Mouse (Mus musculus) liver, embryonic 11.5 days (tissue): ENCODE measurements at regions not wholly inside any gene's neighbourhood (a gene's known extent, or its start where the extent isn't known, plus 50 kb on each side); places are given as distances from the start of the nearest gene placed in this dataset.

Source experiments
- ATAC-seq: fragments of 200-750 bp; cut with Nextera tagmentation; replicated peaks from 2 replicates; pipeline ENCODE4 v1.8.0; 2017; ENCODE audit warnings: moderate number of reproducible peaks, mild to moderate bottlenecking, moderate TSS enrichment, moderate library complexity; ENCODE audit not compliant: low FRiP score
- DNase-seq: peaks from one replicate; pipeline ENCODE4 v3.0.0-alpha.2; 2017; ENCODE audit warnings: low spot score
- H3K27ac ChIP-seq: fragments of 300-500 bp; sonication (generic); 2 replicates; pipeline ENCODE4 v1.5.1; 2014; ENCODE audit warnings: mild to moderate bottlenecking, low read depth, low read length, control low read depth
- H3K27me3 ChIP-seq: fragments of 300-500 bp; sonication (generic); replicated peaks from 2 replicates; pipeline ENCODE4 v1.6.1; 2014; ENCODE audit warnings: low read length, mixed read lengths; ENCODE audit not compliant: control insufficient read depth, insufficient read depth
- H3K36me3 ChIP-seq: fragments of 300-500 bp; sonication (generic); 2 replicates; pipeline ENCODE4 v1.6.1; 2014; ENCODE audit warnings: mild to moderate bottlenecking, low read length, moderate library complexity, mixed read lengths; ENCODE audit not compliant: control insufficient read depth, insufficient read depth
- H3K4me1 ChIP-seq: fragments of 300-500 bp; sonication (generic); replicated peaks from 2 replicates; pipeline ENCODE4 v1.6.1; 2014; ENCODE audit warnings: low read length, mixed read lengths; ENCODE audit not compliant: control insufficient read depth, insufficient read depth
- H3K4me2 ChIP-seq: fragments of 300-500 bp; sonication (generic); 2 replicates; pipeline ENCODE4 v1.6.1; 2014; ENCODE audit warnings: mild to moderate bottlenecking, control low read depth, moderate library complexity
- H3K4me3 ChIP-seq: fragments of 300-500 bp; sonication (generic); 2 replicates; pipeline ENCODE4 v1.5.1; 2014; ENCODE audit warnings: low read depth, low read length, control low read depth
- H3K9ac ChIP-seq: fragments of 300-500 bp; sonication (generic); 2 replicates; pipeline ENCODE4 v1.6.1; 2014; ENCODE audit warnings: low read depth, low read length, control low read depth
- H3K9me3 ChIP-seq: fragments of 300-500 bp; sonication (generic); 2 replicates; pipeline ENCODE4 v1.6.1; 2016; ENCODE audit warnings: low read length, inconsistent platforms, mixed read lengths; ENCODE audit not compliant: control insufficient read depth
- whole genome bisulfite sequencing: fragments of 180-500 bp; shearing (Covaris S2); extraction: QIAGEN DNeasy Blood & Tissue Kit; methylation state at CpG from one replicate; pipeline ENCODE4 v1.1.7; 2014; 5-methylcytosine and 5-hydroxymethylcytosine counted together

DNA sequence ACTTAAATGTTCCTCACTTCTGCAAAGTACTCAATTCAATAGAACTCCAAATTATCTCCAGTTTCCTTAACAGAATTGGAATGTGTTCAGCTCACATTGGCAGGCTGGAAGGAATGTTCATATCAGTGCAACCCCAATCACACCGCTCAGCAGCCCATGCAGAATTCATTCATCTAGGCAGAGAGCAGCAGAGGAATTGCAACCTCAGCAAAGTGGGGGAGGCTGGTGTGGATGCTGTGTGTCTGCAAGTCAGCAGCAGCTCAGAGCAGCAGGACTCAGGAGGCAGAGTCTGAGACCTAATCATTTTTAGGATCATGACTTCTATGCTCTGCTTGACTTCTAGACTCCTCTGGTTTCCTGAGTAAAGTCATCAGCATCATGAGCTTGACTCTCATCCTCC lies 100.7 kb upstream of the Chrna7 start:
- Histone ChIP-seq H3K27me3 (no peaks in the 10 kb centered on the region), H3K9ac (no peak overlapping the region), H3K27ac (no peak overlapping the region), H3K4me1 (no peaks in the 10 kb centered on the region), H3K4me3 (no peak overlapping the region), H3K4me2 (no peak overlapping the region), H3K9me3 (no peaks in the 10 kb centered on the region), H3K36me3 (no peaks in the 10 kb centered on the region)
- DNase-seq (no peak), ATAC-seq (no peak)
- WGBS, result 64% methylated on average over 1 of the region's 1 CpGs

DNA sequence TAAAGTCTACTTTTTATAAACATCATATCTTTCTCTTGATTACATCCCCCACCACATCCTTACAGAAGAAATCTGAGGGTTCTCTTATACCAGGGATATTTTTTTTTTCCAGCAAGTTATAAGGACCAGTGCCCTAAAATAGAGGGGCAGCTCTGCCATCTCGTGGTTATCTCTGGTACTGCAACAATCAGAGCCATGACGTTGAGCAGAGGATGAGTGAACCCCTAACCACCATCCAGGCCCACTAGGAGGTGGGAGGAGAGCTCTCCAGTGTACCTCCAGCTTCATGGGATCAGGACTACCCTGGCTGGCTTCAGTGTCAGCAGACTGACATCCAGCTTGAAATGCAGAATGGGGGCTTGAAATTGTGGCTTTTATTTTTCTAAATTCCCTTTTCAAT lies 107.2 kb upstream of the Chrna7 start:
- no peak overlapping the region for H3K27ac ChIP-seq
- no peaks in the 10 kb centered on the region for H3K9me3 ChIP-seq
- no peaks in the 10 kb centered on the region for H3K36me3 ChIP-seq
- H3K27me3 ChIP-seq, result no peaks in the 10 kb centered on the region
- ATAC-seq (no peak; the same call in 1 of the 2 replicates), DNase-seq (no peak)
- H3K4me1 ChIP-seq, result no peaks in the 10 kb centered on the region
- 2% methylated on average over 2 of the region's 2 CpGs for WGBS
- H3K9ac ChIP-seq, result no peak overlapping the region
- H3K4me3 ChIP-seq, result no peak overlapping the region
- H3K4me2 ChIP-seq, result no peak overlapping the region

DNA sequence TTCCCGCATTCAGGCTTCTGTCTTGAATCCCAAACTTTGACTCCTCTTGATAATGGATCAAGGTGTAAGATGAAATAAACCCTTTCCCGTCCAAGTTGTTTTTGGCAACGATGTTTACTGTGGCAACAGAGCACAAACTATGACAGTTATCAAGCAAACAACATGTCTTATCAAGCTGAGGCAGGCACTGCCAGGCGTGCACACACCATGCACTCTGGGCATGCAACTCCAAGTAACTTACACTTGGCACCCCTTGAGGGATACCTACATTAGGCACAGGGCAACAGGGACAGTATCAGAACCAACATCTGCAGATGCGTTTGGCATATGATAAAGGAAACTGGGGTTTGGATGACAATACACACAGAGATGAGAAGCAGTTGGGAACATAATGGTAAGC lies 108.8 kb upstream of the Chrna7 start:
- no peaks in the 10 kb centered on the region for H3K9me3 ChIP-seq
- H3K27me3 ChIP-seq, result no peaks in the 10 kb centered on the region
- ATAC-seq (no peak), DNase-seq (no peak)
- H3K4me1 ChIP-seq, result no peaks in the 10 kb centered on the region
- H3K9ac ChIP-seq, result no peak overlapping the region
- 79% methylated on average over 5 of the region's 5 CpGs for WGBS
- H3K27ac ChIP-seq, result no peak overlapping the region
- H3K4me2 ChIP-seq, result no peak overlapping the region
- no peak overlapping the region for H3K4me3 ChIP-seq
- no peaks in the 10 kb centered on the region for H3K36me3 ChIP-seq

DNA sequence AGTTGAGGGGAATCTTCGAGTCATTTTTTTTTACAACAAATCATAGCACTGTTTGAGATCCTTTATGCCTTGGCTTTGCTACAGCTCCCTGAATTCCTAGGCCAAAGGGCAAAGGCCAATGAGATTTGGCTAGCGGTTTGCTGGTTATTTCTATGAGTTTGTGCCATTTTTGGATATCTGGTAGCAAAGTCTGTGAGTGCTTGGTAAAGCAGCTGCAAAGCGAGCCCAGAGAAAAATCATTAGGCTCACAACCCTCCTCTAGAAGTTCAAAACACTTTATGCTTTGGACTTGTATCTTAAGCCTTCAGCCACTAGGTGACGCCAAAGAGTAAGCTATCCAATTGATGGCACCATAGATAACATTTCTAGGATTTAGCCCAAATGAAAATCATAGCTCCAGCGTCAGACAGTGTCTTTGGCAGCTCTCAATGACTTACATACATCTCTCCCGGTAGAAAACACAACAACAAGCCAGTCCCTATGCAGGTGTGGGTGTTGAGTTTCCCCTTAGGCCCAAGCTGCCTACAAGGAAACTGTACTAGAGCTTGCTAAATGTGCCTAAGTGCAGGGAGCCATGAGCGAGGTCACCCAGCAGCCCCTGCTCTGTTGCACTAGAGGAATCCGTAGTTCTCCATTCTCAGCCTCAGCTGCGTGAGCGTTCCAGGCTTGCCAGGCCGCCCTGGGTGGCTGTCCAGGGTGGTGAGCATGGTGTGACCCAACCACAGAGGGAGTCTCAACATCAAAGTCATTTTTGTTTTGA lies 109.8 kb upstream of the Chrna7 start:
- 27% methylated on average over 11 of the region's 11 CpGs for WGBS
- ATAC-seq (no peak), DNase-seq (no peak)
- Histone ChIP-seq H3K4me2 (no peak overlapping the region), H3K9ac (no peak overlapping the region), H3K9me3 (no peaks in the 10 kb centered on the region), H3K36me3 (no peaks in the 10 kb centered on the region), H3K27me3 (no peaks in the 10 kb centered on the region), H3K4me3 (no peak overlapping the region), H3K4me1 (no peaks in the 10 kb centered on the region), H3K27ac (no peak overlapping the region)

DNA sequence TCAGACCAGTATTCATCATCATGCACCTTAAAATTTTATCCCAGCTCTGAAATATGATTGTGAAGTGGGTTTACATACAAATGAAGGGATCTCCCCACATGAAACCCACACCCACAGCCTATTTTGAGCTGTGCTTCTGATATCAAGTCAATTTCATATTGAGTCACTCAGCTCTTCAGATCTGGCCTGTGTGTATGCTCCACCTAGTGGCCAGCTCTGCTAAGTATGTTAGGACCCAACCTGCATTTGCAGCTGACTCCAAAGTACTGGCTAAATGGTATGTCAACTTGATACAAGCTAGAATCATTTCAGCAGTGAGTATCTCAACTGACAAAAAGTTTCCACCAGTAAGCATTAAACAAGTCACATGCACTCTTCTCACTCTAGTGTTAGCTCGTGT lies 109.4 kb upstream of the Otud7a start:
- Histone ChIP-seq H3K36me3 (no peaks in the 10 kb centered on the region), H3K27me3 (no peaks in the 10 kb centered on the region), H3K27ac (no peak overlapping the region), H3K9me3 (no peaks in the 10 kb centered on the region), H3K4me3 (no peak overlapping the region), H3K9ac (no peak overlapping the region), H3K4me1 (no peaks in the 10 kb centered on the region), H3K4me2 (no peak overlapping the region)
- ATAC-seq, result peak; percentile 58; the same call in 1 of the 2 replicates
- 19% methylated on average over 1 of the region's 1 CpGs for WGBS
- DNase-seq, result no peak

DNA sequence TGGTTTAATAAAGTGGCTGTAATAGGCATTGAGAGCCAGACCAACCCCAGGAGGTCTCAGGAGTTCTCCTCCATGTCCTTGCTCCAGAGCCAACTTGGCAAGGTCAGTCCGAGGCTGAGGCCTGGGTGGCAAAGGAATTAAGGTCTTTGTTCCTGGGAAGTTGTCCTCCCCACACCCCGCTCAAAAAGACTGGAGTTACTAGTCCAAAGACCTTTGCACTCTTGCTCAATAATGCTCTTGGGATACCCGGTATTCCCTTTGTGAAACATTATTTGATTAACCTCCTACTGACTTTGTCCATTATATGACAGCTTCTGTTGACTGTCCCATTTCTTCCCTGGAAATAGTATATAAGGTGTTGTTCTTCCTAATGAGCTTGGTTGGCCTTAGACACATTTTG lies 108.5 kb upstream of the Otud7a start:
- H3K27ac ChIP-seq, result no peak overlapping the region
- DNase-seq, result no peak
- H3K36me3 ChIP-seq, result no peaks in the 10 kb centered on the region
- 67% methylated on average over 3 of the region's 3 CpGs for WGBS
- H3K9ac ChIP-seq, result no peak overlapping the region
- H3K4me3 ChIP-seq, result no peak overlapping the region
- ATAC-seq, result no peak
- no peaks in the 10 kb centered on the region for H3K27me3 ChIP-seq
- no peaks in the 10 kb centered on the region for H3K9me3 ChIP-seq
- no peak overlapping the region for H3K4me2 ChIP-seq
- no peaks in the 10 kb centered on the region for H3K4me1 ChIP-seq

DNA sequence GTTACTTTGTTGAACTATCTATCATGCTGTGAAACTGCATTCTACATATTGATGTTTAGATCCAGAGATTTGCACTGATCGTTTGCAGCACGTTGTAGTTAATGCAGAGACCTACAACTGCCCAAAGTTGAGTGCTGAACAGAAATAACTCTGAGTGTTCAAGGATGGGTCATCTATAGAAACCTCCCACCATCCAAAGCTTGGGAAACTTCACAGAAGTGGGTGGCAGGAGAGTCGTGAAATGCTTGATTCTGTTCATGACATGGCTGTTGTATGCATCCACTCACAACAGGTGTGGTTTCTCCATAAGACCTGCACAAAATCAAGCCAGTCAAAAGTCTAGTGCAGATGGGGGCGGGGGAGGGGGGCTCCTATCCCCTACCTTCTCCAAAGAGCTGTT lies 102.8 kb upstream of the Otud7a start:
- Histone ChIP-seq H3K4me3 (no peak overlapping the region), H3K9me3 (no peaks in the 10 kb centered on the region), H3K27ac (no peak overlapping the region), H3K4me1 (no peaks in the 10 kb centered on the region), H3K36me3 (no peaks in the 10 kb centered on the region), H3K27me3 (no peaks in the 10 kb centered on the region), H3K9ac (no peak overlapping the region), H3K4me2 (no peak overlapping the region)
- DNase-seq (no peak), ATAC-seq (no peak)
- WGBS, result 61% methylated on average over 4 of the region's 4 CpGs

DNA sequence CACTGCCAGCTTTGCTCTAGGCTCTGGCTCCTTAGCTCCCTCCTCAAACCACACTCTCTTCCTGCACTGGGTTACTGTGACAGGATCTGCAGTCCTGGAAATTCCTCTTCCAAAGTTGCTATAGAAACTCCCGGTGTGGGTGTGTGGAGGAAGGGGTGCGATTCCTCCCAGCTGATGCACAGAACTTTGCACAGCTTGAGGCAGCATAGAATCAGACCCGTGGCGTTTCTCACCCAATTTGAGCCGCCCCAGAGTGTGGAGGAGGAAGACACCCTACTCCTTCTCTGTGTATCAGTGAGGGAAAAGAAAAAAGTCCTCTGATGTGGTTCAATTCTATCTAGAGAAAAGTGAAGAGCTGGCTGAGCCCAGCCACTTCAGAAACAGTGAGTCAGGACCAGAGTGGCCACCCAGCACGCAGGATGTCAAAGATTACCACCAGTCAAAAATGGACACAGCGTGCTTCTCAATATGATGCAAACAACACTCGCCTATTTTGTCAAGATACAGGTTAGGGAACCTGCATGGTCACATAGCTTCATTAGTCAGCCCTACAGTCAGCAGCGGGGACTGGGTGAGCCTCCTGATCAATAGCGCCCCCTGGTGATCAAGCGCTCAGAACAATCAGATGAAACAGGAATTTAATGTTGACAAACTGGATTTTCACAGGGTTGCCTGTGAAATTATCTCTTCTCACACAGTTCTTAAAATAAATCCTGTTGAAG lies 98.7 kb upstream of the Otud7a start:
- Histone ChIP-seq H3K9me3 (no peaks in the 10 kb centered on the region), H3K4me3 (no peak overlapping the region), H3K27ac (no peak overlapping the region), H3K36me3 (no peaks in the 10 kb centered on the region), H3K27me3 (no peaks in the 10 kb centered on the region), H3K9ac (no peak overlapping the region), H3K4me1 (no peaks in the 10 kb centered on the region), H3K4me2 (no peak overlapping the region)
- DNase-seq (peak; percentile 34), ATAC-seq (no peak)
- WGBS, result 27% methylated on average over 11 of the region's 11 CpGs

DNA sequence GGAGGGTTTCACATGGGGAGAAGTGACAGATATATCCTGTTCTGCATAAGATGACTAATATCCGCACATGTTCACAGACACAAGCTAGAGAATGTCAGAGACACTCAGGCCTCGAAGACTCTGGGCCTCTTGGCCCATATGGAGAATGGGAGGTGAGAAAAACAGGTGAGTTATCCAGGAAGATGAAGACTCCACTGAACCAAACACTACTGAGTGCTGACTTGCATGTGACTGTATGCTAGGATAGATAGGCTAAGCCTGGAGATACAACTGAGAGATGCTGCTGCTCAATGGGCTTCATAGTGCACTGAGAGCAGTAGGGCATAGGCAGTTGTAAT lies 98.2 kb upstream of the Otud7a start:
- no peak overlapping the region for H3K27ac ChIP-seq
- no peak overlapping the region for H3K9ac ChIP-seq
- H3K36me3 ChIP-seq, result no peaks in the 10 kb centered on the region
- no peaks in the 10 kb centered on the region for H3K9me3 ChIP-seq
- no peak overlapping the region for H3K4me2 ChIP-seq
- 81% methylated on average over 2 of the region's 2 CpGs for WGBS
- H3K27me3 ChIP-seq, result no peaks in the 10 kb centered on the region
- DNase-seq (no peak), ATAC-seq (no peak)
- no peaks in the 10 kb centered on the region for H3K4me1 ChIP-seq
- H3K4me3 ChIP-seq, result no peak overlapping the region
